Mouse (Mus musculus): Measurements from ENCODE around the gene Mettl5. TPM values are rescaled to one million over a fixed set of nuclear protein-coding genes. Genes with fewer than 3 reads are reported as not detected.
"Not testable (repeated sequence)": the region's sequence is repeated elsewhere in the genome, so short reads cannot be mapped to it uniquely, and the experiment has no call there.

The Mettl5 gene
- polyA plus RNA-seq (2015; fragmentation: Nextera tagmentation; extraction: Ambion mirVana): 31.8 and 32.6 TPM in 2 replicates

GRCm38 (mm10) chr2:69885451-69886305 is at the start of gene Mettl5:
Gene Mettl5, minus strand, starts transcription at chr2:69885615.
- peak within 1 kb of the TSS; percentile 64 for H3K9ac ChIP-seq
- H3K36me3 ChIP-seq: no peaks in the 10 kb centered on the region
- peak within 1 kb of the TSS; percentile 57 for H3K4me3 ChIP-seq
- H3K9me3 ChIP-seq: no peaks in the 10 kb centered on the region
- H3K27ac ChIP-seq (replicated peaks): peak within 1 kb of the TSS; percentile 58; the same call in 1 of the 2 replicates
- H3K27me3 ChIP-seq: no peaks in the 10 kb centered on the region
- WGBS: 2% methylated on average over 45 of the region's 45 CpGs
- peak within 1 kb of the TSS; percentile 73 for H3K4me2 ChIP-seq
- H3K4me1 ChIP-seq (replicated peaks): peaks cover 15% of the 10 kb centered on the region; the same call in 1 of the 2 replicates
- ATAC-seq (ENCODE audit: low FRiP score, low read depth): peak; percentile 97

GRCm38 (mm10) chr2:69924943-69925342 is 39.5 kb upstream of the Mettl5 start:
- 77% methylated on average over 3 of the region's 3 CpGs for WGBS
- Histone ChIP-seq H3K4me1 (replicated peaks) (no peaks in the 10 kb centered on the region), H3K36me3 (peaks cover 27% of the 10 kb centered on the region), H3K9me3 (no peaks in the 10 kb centered on the region), H3K27me3 (no peaks in the 10 kb centered on the region), H3K4me2 (no peak overlapping the region), H3K4me3 (no peak overlapping the region), H3K9ac (no peak overlapping the region), H3K27ac (replicated peaks) (no peak overlapping the region)
- ATAC-seq (ENCODE audit: low FRiP score, low read depth): no peak

- Histone ChIP-seq H3K4me2 (no peak overlapping the region), H3K9ac (no peak overlapping the region), H3K27ac (replicated peaks) (no peak overlapping the region), H3K36me3 (peaks cover 31% of the 10 kb centered on the region), H3K4me1 (replicated peaks) (no peaks in the 10 kb centered on the region), H3K9me3 (no peaks in the 10 kb centered on the region), H3K27me3 (no peaks in the 10 kb centered on the region), H3K4me3 (no peak overlapping the region)
- no peak for ATAC-seq (ENCODE audit: low FRiP score, low read depth)
- 93% methylated on average over 3 of the region's 3 CpGs for WGBS
Observed at GRCm38 (mm10) chr2:69917301-69917700, 31.9 kb upstream of the Mettl5 start.

- H3K4me3 ChIP-seq: no peak overlapping the region
- no peak for ATAC-seq (ENCODE audit: low FRiP score, low read depth)
- no peak overlapping the region for H3K4me2 ChIP-seq
- 42% methylated on average over 2 of the region's 2 CpGs for WGBS
- H3K9ac ChIP-seq: no peak overlapping the region
- no peaks in the 10 kb centered on the region for H3K9me3 ChIP-seq
- H3K27me3 ChIP-seq: no peaks in the 10 kb centered on the region
- peaks cover 13% of the 10 kb centered on the region for H3K36me3 ChIP-seq
- H3K27ac ChIP-seq (replicated peaks): no peak overlapping the region
- no peaks in the 10 kb centered on the region for H3K4me1 ChIP-seq (replicated peaks)
Observed at GRCm38 (mm10) chr2:69912801-69913200, 27.4 kb upstream of the Mettl5 start.

GRCm38 (mm10) chr2:69907394-69907793 is 22.0 kb upstream of the Mettl5 start:
- H3K27ac ChIP-seq (replicated peaks); H3K4me3 ChIP-seq; H3K9me3 ChIP-seq; H3K4me1 ChIP-seq (replicated peaks); H3K27me3 ChIP-seq; H3K9ac ChIP-seq; H3K36me3 ChIP-seq; ATAC-seq (ENCODE audit: low FRiP score, low read depth); H3K4me2 ChIP-seq: not testable (repeated sequence)
- 85% methylated on average over 4 of the region's 4 CpGs for WGBS

- Histone ChIP-seq H3K9me3 (no peaks in the 10 kb centered on the region), H3K4me1 (replicated peaks) (peaks cover 15% of the 10 kb centered on the region), H3K36me3 (no peaks in the 10 kb centered on the region), H3K9ac (no peak overlapping the region), H3K4me2 (no peak overlapping the region), H3K4me3 (no peak overlapping the region), H3K27me3 (no peaks in the 10 kb centered on the region), H3K27ac (replicated peaks) (no peak overlapping the region)
- 96% methylated on average over 3 of the region's 3 CpGs for WGBS
- no peak for ATAC-seq (ENCODE audit: low FRiP score, low read depth)
Observed at GRCm38 (mm10) chr2:69903541-69903940, 18.1 kb upstream of the Mettl5 start.

- H3K9me3 ChIP-seq: no peaks in the 10 kb centered on the region
- H3K27ac ChIP-seq (replicated peaks): peak overlapping the region; percentile 93
- peak overlapping the region; percentile 99 for H3K9ac ChIP-seq
- H3K36me3 ChIP-seq: no peaks in the 10 kb centered on the region
- peak overlapping the region; percentile 94 for H3K4me3 ChIP-seq
- H3K27me3 ChIP-seq: no peaks in the 10 kb centered on the region
- ATAC-seq (ENCODE audit: low FRiP score, low read depth): peak; percentile 59
- H3K4me1 ChIP-seq (replicated peaks): peaks cover 20% of the 10 kb centered on the region
- H3K4me2 ChIP-seq: peak overlapping the region; percentile 72
- under 1% methylated on average over 50 of the region's 55 CpGs for WGBS
Observed at GRCm38 (mm10) chr2:69897618-69898575, 12.5 kb upstream of the Mettl5 start.

- H3K4me3 ChIP-seq: peak within 1 kb of the TSS; percentile 94
- H3K27ac ChIP-seq (replicated peaks): peak within 1 kb of the TSS; percentile 93
- H3K4me2 ChIP-seq: peak within 1 kb of the TSS; percentile 72
- peak; percentile 98 for ATAC-seq (ENCODE audit: low FRiP score, low read depth)
- peak within 1 kb of the TSS; percentile 99 for H3K9ac ChIP-seq
- no peaks in the 10 kb centered on the region for H3K36me3 ChIP-seq
- H3K4me1 ChIP-seq (replicated peaks): peaks cover 20% of the 10 kb centered on the region
- no peaks in the 10 kb centered on the region for H3K9me3 ChIP-seq
- under 1% methylated on average over 53 of the region's 65 CpGs for WGBS
- H3K27me3 ChIP-seq: no peaks in the 10 kb centered on the region
Observed at GRCm38 (mm10) chr2:69897039-69897617, 11.7 kb upstream of the Mettl5 start, which contains the start of gene Ubr3. Gene Ubr3, plus strand, starts transcription at chr2:69897246.

GRCm38 (mm10) chr2:69896224-69896581 is 10.8 kb upstream of the Mettl5 start:
- Histone ChIP-seq H3K4me1 (replicated peaks) (peaks cover 20% of the 10 kb centered on the region), H3K4me3 (no peak overlapping the region), H3K27me3 (no peaks in the 10 kb centered on the region), H3K9ac (no peak overlapping the region), H3K9me3 (no peaks in the 10 kb centered on the region), H3K36me3 (no peaks in the 10 kb centered on the region), H3K27ac (replicated peaks) (no peak overlapping the region), H3K4me2 (no peak overlapping the region)
- no peak for ATAC-seq (ENCODE audit: low FRiP score, low read depth)
- WGBS: 94% methylated on average over 4 of the region's 4 CpGs

- no peak overlapping the region for H3K4me2 ChIP-seq
- no peak for ATAC-seq (ENCODE audit: low FRiP score, low read depth)
Observed at GRCm38 (mm10) chr2:69895502-69896223, 10.2 kb upstream of the Mettl5 start.

GRCm38 (mm10) chr2:69893891-69894290 is 8.5 kb upstream of the Mettl5 start:
- no peak for ATAC-seq (ENCODE audit: low FRiP score, low read depth)
- Histone ChIP-seq H3K9ac (no peak overlapping the region), H3K4me2 (no peak overlapping the region), H3K27me3 (no peaks in the 10 kb centered on the region), H3K4me1 (replicated peaks) (peaks cover 8% of the 10 kb centered on the region), H3K4me3 (no peak overlapping the region), H3K9me3 (no peaks in the 10 kb centered on the region), H3K27ac (replicated peaks) (no peak overlapping the region), H3K36me3 (no peaks in the 10 kb centered on the region)
- WGBS: 81% methylated on average over 5 of the region's 5 CpGs

More at GRCm38 (mm10) chr2:69895502-69896223, 10.2 kb upstream of the Mettl5 start:
- WGBS: 58% methylated on average over 14 of the region's 14 CpGs
- no peaks in the 10 kb centered on the region for H3K27me3 ChIP-seq
- no peak overlapping the region for H3K9ac ChIP-seq
- no peak overlapping the region for H3K4me3 ChIP-seq
- no peak overlapping the region for H3K27ac ChIP-seq (replicated peaks)
- H3K9me3 ChIP-seq: no peaks in the 10 kb centered on the region
- H3K36me3 ChIP-seq: no peaks in the 10 kb centered on the region
- H3K4me1 ChIP-seq (replicated peaks): peaks cover 20% of the 10 kb centered on the region
